Mouse (Mus musculus): Measurements from ENCODE around the gene Pbx4.

The Pbx4 gene

DNA sequence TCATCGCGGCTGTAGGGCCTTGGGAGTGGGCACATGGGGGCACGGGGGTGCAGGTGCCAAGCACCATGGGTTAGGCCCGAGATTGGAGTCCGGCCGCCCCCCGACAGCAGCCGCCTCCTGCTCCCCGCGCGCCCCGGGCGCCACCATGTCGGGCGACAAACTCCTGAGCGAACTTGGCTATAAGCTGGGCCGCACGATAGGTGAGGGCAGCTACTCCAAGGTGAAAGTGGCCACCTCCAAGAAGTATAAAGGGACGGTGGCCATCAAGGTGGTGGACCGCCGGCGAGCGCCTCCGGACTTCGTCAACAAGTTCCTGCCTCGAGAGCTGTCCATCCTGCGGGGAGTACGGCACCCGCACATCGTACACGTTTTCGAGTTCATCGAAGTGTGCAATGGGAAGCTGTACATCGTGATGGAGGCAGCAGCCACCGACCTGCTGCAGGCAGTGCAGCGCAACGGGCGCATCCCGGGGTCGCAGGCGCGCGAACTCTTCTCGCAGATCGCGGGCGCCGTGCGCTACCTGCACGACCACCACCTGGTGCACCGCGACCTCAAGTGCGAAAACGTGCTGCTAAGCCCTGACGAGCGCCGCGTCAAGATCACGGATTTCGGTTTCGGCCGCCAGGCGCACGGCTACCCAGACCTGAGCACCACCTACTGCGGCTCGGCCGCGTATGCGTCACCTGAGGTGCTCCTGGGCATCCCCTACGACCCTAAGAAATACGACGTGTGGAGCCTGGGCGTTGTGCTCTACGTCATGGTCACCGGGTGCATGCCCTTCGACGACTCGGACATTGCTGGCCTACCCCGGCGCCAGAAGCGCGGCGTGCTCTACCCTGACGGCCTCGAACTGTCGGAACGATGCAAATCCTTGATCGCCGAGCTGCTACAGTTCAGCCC, 70.1 kb downstream of the Pbx4 start, which contains the start of the genes Tssk6, Ndufa13 and Yjefn3:
Gene Tssk6 (plus strand): TSS at position 22 of the 900 bp plus-strand sequence.
Gene Ndufa13 (minus strand): TSS at position 396 of the 900 bp plus-strand sequence.
Gene Yjefn3 (minus strand): TSS at position 550 of the 900 bp plus-strand sequence.
- peak; percentile 66 for DNase-seq

DNA sequence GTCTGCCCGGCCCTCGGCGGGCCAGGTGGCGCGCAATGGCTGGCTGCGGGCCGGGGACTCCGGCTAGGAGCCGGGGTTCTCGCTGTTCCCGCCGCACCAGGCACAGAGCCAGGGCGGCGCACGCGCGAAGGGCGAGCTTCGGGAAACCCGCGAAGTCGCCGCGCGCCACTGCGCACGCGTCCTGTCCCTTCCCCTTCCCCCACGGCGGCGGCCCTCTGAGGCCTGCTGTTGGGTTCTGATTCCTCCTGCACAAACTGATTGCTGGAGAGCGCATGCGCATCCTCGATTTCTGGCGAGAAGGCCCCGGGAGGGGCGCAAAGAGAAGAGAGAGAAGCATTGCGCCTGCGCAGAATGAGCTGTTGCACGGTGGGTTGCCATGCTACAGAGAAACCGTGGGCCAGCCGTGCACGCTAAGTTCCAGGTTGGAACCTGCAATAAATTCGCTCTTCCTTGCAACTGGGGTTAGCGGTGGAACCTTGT, 70.8 kb downstream of the Pbx4 start:
- peak; percentile 99 for DNase-seq

DNA sequence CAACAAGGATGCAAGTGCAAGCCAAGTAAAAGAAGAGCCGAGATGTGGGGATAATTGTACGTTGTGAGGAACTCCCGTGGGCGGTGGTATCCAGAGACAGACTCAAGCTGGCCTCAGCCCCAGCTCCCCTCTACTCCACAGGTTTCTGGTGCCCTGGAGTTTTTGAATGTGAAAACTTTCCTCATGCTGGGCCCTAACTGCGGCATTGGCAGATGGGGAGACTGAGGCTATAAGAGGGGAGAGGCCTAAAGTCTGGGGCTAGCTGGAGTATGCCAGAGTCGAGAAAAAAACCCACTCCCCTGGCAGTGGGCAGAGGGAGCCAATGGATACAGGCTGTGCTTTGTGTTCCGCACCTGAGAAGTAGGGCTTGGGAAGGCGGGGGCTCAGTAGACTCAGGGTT, 71.8 kb downstream of the Pbx4 start:
- no peak for DNase-seq

DNA sequence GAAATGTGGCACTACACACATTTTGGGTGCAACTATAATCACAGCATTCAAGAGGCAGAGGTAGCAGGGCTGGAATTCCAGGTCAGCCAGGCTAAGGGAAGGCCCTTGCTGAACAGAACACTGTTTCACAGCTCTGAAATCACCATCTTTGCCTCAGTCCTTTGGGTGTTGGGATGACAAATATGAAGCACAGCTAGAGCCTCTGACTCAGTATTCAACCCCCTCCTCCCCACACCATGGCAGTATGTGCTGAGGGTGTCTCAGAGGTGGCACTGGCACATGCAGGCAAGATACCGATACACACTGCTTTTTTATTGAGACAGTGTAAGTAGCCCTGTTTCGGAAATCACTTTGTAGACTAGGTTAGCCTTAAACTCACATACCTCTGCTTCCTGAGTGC, 74.0 kb downstream of the Pbx4 start:
- no peak for DNase-seq

DNA sequence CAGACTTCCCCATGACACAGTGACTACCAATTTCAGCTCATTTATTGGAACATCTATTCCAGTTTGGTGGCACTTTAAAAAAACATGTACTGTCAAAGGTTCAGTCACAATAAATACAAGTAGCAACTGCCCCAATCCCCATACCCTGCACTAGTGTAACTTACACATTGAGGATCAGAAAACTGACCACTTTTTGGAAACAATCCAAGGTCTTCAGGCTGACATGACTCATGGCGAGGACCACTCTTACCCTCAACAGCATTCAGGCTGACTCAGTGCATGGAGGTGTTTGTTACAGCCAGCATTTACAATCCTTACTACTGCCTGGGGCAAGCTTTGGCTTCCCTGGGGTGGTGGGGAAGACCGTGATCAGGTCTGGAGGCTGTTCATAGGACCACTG, 74.8 kb downstream of the Pbx4 start:
- DNase-seq: no peak

DNA sequence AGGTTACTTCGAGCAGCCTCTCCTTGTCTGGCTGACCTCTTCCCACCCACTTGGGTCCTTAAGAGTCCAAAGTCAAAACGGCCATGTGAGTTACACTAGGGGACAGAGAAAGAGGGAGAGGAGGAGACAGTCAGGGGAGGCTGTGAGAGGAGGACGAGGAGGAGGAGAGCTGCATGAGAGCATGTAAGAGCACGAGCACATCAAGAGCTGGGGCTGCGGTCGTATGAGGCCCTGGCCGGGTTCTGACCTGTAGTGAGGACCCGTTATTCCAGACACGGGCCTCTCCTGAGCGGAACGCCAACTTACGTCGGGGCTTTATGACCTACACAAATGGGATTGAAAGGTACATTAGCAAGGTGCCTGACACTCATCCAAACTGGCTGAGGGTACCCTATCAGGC, 79.6 kb downstream of the Pbx4 start:
- DNase-seq: no peak

DNA sequence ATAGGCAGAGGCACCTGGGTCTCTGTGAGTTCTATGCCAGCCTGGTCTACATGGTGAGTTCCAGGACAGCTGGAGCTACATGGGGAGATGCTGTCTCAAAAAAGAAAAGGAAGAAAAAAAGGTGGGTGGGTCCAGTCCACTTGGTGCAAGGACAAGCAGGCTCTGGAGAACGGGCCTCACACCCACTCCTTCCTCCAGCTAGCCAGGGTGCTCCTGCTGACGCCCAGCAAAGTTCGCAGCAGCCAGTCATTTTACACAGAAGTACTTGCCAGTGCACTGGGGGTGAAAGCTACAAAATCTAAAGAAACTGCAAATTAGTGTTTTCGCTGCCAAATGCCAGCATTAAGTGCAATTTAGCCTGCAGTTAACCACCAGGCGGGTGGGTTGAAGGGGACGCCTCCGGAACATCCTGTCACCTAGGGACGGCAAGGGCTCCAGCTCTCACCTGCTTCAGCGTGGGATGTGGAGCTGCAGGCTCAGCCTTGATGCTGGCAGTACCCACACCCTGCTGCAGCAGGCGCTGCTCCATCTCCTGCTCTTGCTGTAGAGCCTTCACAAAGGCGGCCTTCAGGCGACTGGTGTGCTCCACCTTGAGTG, 80.3 kb downstream of the Pbx4 start:
- no peak for DNase-seq

DNA sequence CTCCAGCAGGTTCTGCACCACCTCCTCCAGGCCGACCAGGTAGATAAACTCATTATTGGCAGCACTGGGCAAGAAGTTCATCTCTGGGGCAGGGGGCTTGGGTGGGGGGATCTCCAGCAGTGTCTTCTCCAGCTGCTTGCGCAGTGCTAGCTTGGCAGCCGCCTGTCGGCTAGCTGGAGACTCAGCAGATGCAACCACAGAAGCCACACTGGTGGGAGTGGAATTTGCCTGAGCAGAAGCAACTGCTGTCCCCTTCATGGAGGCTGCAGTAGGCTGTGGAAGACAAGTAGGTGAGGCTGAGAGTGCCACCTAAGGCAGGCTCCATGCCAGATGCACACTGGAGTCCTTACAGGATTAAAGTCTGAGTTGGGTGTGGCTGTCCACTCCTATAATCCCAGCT, 82.2 kb downstream of the Pbx4 start:
- no peak for DNase-seq

DNA sequence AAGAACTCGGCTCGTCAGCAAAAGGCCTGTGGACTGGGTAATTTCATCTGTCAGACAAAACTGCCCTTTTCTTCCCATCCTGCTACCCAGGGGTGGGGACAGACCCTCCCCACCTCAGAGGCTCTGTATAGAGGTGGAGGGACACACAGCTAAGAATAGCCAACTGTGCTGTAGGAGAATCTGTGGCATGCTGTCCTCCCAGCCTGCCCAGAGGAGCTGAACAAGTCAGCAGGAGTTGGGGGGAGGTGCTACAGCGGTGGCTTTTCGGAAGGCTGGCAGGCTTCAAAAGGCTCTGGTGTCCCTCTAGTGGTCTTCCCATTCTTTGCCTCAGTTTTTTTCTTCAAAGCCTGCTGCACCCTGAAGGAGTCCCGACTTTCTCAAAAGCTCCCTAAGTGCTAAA, 83.5 kb downstream of the Pbx4 start:
- DNase-seq: no peak

DNA sequence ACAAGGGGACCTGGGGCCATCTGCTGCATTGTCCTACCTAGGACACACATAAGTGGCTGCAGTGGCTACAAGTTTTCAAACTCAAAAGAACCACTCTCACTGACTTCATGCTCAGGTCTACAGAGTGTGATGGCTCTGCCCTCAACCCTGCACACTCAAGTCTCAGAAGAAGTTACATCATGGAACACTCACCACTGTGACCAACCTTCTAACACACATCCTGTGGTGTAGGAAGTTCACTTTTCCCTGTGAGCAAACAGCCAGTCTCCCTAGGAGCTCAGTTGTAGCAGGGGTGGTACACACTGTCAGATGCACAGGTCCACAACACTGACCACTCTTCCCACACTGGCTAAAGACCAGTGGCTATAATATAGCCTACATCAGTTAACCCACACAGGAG, 86.2 kb downstream of the Pbx4 start:
- no peak for DNase-seq

DNA sequence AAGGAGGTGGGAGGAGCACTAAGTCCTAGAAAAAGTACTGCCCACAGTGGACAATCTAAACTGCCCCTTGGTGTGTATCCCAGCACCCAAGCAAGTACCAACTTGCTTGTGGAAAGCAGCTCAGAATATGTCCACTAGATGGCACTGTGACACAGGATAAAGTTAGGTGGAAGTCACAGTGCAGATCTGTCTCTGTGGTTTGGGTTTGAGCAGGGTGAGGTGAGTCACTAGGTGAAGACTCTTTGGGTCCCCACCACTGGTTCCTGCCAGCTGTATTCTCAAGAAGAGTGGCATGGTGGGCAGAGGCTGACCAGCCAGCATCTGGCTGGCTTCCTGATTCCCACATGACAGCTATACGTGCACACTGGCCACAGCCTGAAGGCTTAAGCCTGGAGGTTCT, 86.7 kb downstream of the Pbx4 start:
- peak; percentile 86 for DNase-seq

DNA sequence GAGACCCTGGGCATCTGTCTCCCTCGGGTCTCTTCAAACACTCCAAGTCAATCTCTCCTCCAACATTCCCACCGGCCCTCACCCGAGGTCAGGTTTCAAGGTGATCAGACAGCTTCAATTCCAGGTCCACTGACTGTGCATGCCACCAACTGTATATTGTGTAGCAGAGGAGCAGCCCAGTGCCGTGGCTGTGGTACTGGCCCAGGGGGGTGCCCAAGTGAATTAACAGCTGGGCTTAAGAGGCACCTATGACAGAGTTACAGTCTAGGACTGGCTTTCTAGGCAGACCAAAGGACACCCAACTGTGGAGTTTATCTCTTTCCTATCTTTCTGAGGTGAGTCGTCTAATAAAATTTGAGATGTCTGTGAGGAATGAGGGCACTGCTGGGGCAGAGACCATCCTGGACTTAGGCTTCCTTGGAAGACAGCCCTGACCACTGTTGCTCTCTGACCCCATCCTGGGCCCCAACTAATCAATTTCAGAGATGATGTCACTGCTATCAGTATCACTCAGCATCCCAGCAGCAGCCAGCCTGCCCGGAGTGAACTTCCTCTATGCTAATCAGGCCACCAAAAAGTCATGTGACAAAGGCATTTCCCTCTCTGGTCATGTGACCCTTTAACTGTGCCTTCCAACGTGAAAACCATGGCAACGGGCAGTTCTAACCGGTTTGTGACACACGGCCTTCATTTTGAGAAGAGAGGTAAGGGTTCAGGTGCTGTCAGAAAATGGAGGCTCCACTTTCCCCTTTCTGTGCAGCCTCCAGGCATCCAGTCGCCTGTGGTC, 87.8 kb downstream of the Pbx4 start:
- peak; percentile 66 for DNase-seq

DNA sequence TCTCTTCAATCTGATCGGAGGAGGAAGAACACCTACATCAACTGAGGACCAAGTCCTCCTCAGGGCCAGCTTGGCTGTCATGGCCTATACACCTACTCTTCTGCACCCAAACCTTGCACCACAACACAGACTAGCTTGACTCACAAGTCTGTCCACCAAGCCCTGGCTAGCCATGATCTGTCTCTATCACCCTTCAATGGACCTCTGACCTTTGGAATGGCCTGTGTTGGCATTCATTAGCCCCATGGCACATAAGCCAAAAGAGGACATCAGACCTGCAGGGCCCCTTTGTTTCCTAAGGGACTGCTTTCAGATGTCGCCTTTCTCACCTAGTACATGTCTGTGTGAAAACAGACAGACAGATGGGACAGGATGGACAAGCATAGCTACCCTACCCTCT, 88.8 kb downstream of the Pbx4 start:
- DNase-seq: no peak
